Mouse (Mus musculus): ENCODE results near the gene Olfr202.
"Not testable (repeated sequence)": the region's sequence is repeated elsewhere in the genome, so short reads cannot be mapped to it uniquely, and the experiment has no call there.

The Olfr202 gene

GRCm38 (mm10) chr16:59286693-59287092 is at the start of gene Olfr202:
Gene Olfr202 (minus strand): TSS chr16:59286793.
- in situ Hi-C loops (cut with MboI; ENCODE audit: low sequenced_read_pairs) = no loop called here

- in situ Hi-C loops (cut with MboI; ENCODE audit: low sequenced_read_pairs) = no loop called here
These were observed 44.4 kb upstream of the Olfr202 start, which contains the start of gene Olfr205 for GRCm38 (mm10) chr16:59331038-59331437. Gene Olfr205 (minus strand): TSS chr16:59331138.

DNA sequence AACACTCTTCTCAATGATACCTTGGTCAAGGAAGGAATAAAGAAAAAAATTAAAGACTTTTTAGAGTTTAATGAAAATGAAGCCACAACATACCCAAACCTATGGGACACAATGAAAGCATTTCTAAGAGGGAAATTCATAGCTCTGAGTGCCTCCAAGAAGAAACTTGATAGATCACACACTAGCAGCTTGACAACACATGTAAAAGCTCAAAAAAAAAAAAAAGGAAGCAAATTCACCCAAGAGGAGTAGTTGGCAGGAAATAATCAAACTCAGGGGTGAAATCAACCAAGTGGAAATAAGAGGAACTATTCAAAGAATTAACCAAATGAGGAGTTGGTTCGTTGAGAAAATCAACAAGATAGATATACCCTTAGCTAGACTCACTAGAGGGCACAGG is 36.7 kb upstream of the Olfr202 start:
- in situ Hi-C loops (cut with MboI; ENCODE audit: low sequenced_read_pairs) = not testable (repeated sequence)

DNA sequence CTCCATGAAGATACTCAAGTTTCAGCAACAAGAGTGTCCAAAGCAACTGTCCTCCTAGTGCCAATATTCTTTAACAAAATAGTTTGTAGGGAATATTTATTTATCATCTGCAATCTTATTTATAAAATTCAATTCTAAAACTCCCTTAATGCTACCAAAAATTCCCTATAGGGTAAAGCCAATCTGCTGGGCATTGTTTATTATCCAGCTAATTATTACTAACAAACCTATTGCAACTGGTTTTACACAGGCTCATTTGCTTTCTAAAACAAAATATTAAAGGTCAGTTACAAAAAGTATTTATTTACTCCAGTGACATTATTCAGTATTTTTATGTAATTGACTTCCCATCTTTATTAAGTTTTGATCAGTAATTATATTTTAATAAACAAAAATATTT is 31.6 kb upstream of the Olfr202 start, which contains the start of gene Olfr204:
Gene Olfr204, minus strand, starts transcription at position 101 of the 400 bp plus-strand sequence.
- in situ Hi-C loops (cut with MboI; ENCODE audit: low sequenced_read_pairs) = no loop called here

GRCm38 (mm10) chr16:59298581-59298980 is 12.0 kb upstream of the Olfr202 start, which contains the start of gene Olfr203:
Gene Olfr203 (plus strand): TSS chr16:59298881.
- in situ Hi-C loops (cut with MboI; ENCODE audit: low sequenced_read_pairs) = no loop called here

- in situ Hi-C loops (cut with MboI; ENCODE audit: low sequenced_read_pairs) = not testable (repeated sequence)
These were observed 983 bp upstream of the Olfr202 start for GRCm38 (mm10) chr16:59287576-59287975.

DNA sequence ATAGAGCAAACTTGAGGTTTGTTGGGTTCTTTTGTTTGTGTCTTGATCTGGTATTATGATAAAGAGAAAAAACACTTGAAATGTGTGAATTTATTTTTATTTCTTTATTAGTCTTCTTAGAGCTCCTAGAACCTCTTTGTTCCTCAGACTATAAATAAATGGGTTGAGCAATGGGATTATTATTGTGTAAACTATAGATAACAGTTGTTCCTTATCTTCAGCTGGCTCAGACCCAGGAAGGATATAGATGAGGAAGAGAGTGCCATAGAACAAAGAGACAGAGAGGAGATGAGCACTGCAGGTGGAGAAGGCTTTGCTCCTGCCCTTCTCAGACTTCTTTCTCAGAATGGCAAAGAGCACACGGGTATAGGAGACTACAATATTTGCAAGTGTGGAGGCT is 3.1 kb downstream of the Olfr202 start:
- in situ Hi-C loops (cut with MboI; ENCODE audit: low sequenced_read_pairs) = no loop called here

DNA sequence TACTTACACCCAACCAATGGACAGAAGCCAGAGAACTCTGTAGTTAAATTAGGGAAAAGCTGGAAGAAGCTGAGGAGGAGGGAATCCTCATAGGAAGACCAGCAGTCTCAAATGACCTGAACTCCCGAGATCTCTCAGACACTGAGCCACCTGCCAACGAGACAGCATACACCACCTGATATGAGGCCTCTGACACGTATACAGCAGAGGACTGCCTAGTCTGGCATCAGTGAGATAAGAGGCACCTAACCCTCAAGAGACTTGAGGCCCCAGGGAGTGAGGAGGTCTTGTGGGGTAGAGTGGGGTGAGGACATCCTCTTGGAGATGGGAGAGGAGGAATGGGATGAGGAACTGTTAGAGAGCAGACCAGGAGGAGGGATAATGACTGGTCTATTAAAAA is 6.1 kb downstream of the Olfr202 start:
- in situ Hi-C loops (cut with MboI; ENCODE audit: low sequenced_read_pairs) = no loop called here

GRCm38 (mm10) chr16:59272532-59272931 is 14.1 kb downstream of the Olfr202 start, which contains the start of gene Olfr201:
Gene Olfr201 (minus strand): TSS chr16:59272632.
- in situ Hi-C loops (cut with MboI; ENCODE audit: low sequenced_read_pairs) = not testable (repeated sequence)

- in situ Hi-C loops (cut with MboI; ENCODE audit: low sequenced_read_pairs) = not testable (repeated sequence)
These were observed 17.5 kb downstream of the Olfr202 start for GRCm38 (mm10) chr16:59269097-59269496.

- in situ Hi-C loops (cut with MboI; ENCODE audit: low sequenced_read_pairs) = no loop called here
These were observed 36.9 kb downstream of the Olfr202 start for GRCm38 (mm10) chr16:59249684-59250083.

Measured in CH12F3 (cell line).